Mouse (Mus musculus) MEL (cell line): ENCODE measurements around the gene Mylk3.

Experiments
- CTCF ChIP-seq, 3 experiments: IDR thresholded peaks in 2 of 3; conservative IDR thresholded peaks in 1 of 3; 2 replicates each; pipeline ENCODE4 v1.5.1; 2011 to 2012; ENCODE audit warnings: low read length in 3 of 3, low read depth in 2 of 3, mild to moderate bottlenecking in 2 of 3, improper control_type of control experiment in 1 of 3, inconsistent platforms in 1 of 3, mixed read lengths in 1 of 3, moderate library complexity in 1 of 3; ENCODE audit not compliant: control insufficient read depth in 1 of 3, insufficient read depth in 1 of 3, poor library complexity in 1 of 3, severe bottlenecking in 1 of 3
- EP300 ChIP-seq, 2 experiments: IDR thresholded peaks; 2 replicates each; pipeline ENCODE4 v1.6.1; 2011; ENCODE audit warnings: improper control_type of control experiment in 2 of 2, low read length in 2 of 2, low read depth in 1 of 2, mild to moderate bottlenecking in 1 of 2
- GATA1 ChIP-seq: IDR thresholded peaks from 2 replicates; pipeline ENCODE4 v1.6.1; 2011; ENCODE audit warnings: low read depth, low read length, improper control_type of control experiment
- JUND ChIP-seq: IDR thresholded peaks from 2 replicates; pipeline ENCODE4 v1.6.1; 2011; ENCODE audit warnings: low read depth, mild to moderate bottlenecking, improper control_type of control experiment, low read length
- POLR2A ChIP-seq, 2 experiments: IDR thresholded peaks; 2 replicates each; pipeline ENCODE4 v1.6.1; 2011 to 2012; ENCODE audit warnings: low read length in 2 of 2, mild to moderate bottlenecking in 2 of 2, control low read depth in 1 of 2, improper control_type of control experiment in 1 of 2, low read depth in 1 of 2, moderate library complexity in 1 of 2; ENCODE audit not compliant: control insufficient read depth in 1 of 2, insufficient read depth in 1 of 2, poor library complexity in 1 of 2
- USF2 ChIP-seq, 2 experiments: IDR thresholded peaks; 2 replicates each; pipeline ENCODE4 v1.6.1; 2011 to 2012; ENCODE audit warnings: improper control_type of control experiment in 2 of 2, low read length in 2 of 2, borderline replicate concordance in 1 of 2, inconsistent platforms in 1 of 2, low read depth in 1 of 2, mild to moderate bottlenecking in 1 of 2; ENCODE audit not compliant: insufficient read depth in 1 of 2

- no peak for TF ChIP-seq EP300 (IDR thresholded peaks at IDR 0.05; ENCODE audit: low read depth in 1 of 2, low read length in 2 of 2)
- TF ChIP-seq CTCF (IDR thresholded peaks at IDR 0.05 in 2 of 3, conservative IDR thresholded peaks at IDR 0.05 in 1 of 3; ENCODE audit: control insufficient read depth in 1 of 3, insufficient read depth in 1 of 3, low read depth in 2 of 3, low read length in 3 of 3, poor library complexity in 1 of 3, severe bottlenecking in 1 of 3), result no peak
- no peak for TF ChIP-seq GATA1
- no peak for TF ChIP-seq POLR2A (IDR thresholded peaks at IDR 0.05; ENCODE audit: control insufficient read depth in 1 of 2, insufficient read depth in 1 of 2, low read depth in 1 of 2, low read length in 2 of 2, poor library complexity in 1 of 2)
- TF ChIP-seq JUND, result no peak
- no peak for TF ChIP-seq USF2 (IDR thresholded peaks at IDR 0.05; ENCODE audit: borderline replicate concordance in 1 of 2, insufficient read depth in 1 of 2, low read depth in 1 of 2, low read length in 2 of 2)
Measured at GRCm38 (mm10) chr8:85408526-85408925, 22.4 kb upstream of the Mylk3 start.
